Comparison of ENCODE assay signal across 7 mouse cellular contexts in genomic region chr12:99336349-99337170, GRCm38 (mm10).
DNase-seq lines count a peak whose midpoint lies in the region; ATAC-seq and TF ChIP-seq lines count a peak whose summit lies in the region.

No protein-coding gene starts in this region.

- peak; percentile 84 for ATAC-seq in heart, embryonic 14.5 days (ENCODE audit: insufficient number of reproducible peaks, insufficient read depth, low FRiP score, low read depth)
- ATAC-seq in midbrain, postnatal 0 days (ENCODE audit: low FRiP score) = no peak

- 23% methylated on average over 12 of the region's 12 CpGs for WGBS in heart, embryonic 14.5 days
- 36% methylated on average over 12 of the region's 12 CpGs for WGBS in midbrain, postnatal 0 days

- no peak overlapping the region; the same call in 1 of the 2 replicates for H3K9ac ChIP-seq in heart, embryonic 14.5 days (ENCODE audit: low read length)
- H3K9ac ChIP-seq in midbrain, postnatal 0 days (replicated peaks; ENCODE audit: low read length, poor library complexity, severe bottlenecking) = no peak overlapping the region

- TF ChIP-seq CTCF in midbrain, postnatal 0 days (IDR thresholded peaks at IDR 0.05) = no peak

- H3K36me3 ChIP-seq in heart, embryonic 14.5 days (ENCODE audit: control insufficient read depth, insufficient read depth, low read length) = peaks cover 17% of the 10 kb centered on the region
- no peaks in the 10 kb centered on the region; the same call in 1 of the 2 replicates for H3K36me3 ChIP-seq in midbrain, postnatal 0 days (ENCODE audit: insufficient read depth, low read length)

- H3K27ac ChIP-seq in heart, embryonic 14.5 days (replicated peaks in 1 of 2; ENCODE audit: control insufficient read depth in 1 of 2, insufficient read depth in 1 of 2, low read depth in 2 of 2, low read length in 2 of 2) = peak overlapping the region; percentile 71 to 84
- H3K27ac ChIP-seq in midbrain, postnatal 0 days (ENCODE audit: low read depth, low read length) = no peak overlapping the region

- H3K9me3 ChIP-seq in heart, embryonic 14.5 days (ENCODE audit: control insufficient read depth, low read length) = no peaks in the 10 kb centered on the region
- H3K9me3 ChIP-seq in midbrain, postnatal 0 days (ENCODE audit: low read length) = no peaks in the 10 kb centered on the region

- peak; percentile 75 for DNase-seq in NIH3T3 (ENCODE audit: low read depth)
- DNase-seq in adrenal gland, postnatal 25 days = peak; percentile 63
- DNase-seq in fibroblast of lung, adult 2 months (ENCODE audit: low read depth) = peak; percentile 83
- DNase-seq in kidney, postnatal 10 days = peak; percentile 71
- DNase-seq in midbrain, postnatal 0 days (ENCODE audit: low spot score) = peak; percentile 80
- DNase-seq in thymus, postnatal 10 days (ENCODE audit: low spot score in 2 of 2) = no peak

- H3K4me2 ChIP-seq in heart, embryonic 14.5 days (ENCODE audit: low read length) = peak overlapping the region; percentile 34
- H3K4me2 ChIP-seq in midbrain, postnatal 0 days (ENCODE audit: low read depth, low read length, poor library complexity, severe bottlenecking) = no peak overlapping the region

- H3K27me3 ChIP-seq in heart, embryonic 14.5 days (ENCODE audit: control insufficient read depth, insufficient read depth, low read length) = no peaks in the 10 kb centered on the region
- no peaks in the 10 kb centered on the region for H3K27me3 ChIP-seq in midbrain, postnatal 0 days (ENCODE audit: insufficient read depth, low read length)

- peaks cover 36 to 57% of the 10 kb centered on the region in 2 experiments for H3K4me1 ChIP-seq in heart, embryonic 14.5 days (ENCODE audit: control insufficient read depth in 2 of 2, insufficient read depth in 2 of 2, low read length in 2 of 2)
- H3K4me1 ChIP-seq in midbrain, postnatal 0 days (ENCODE audit: insufficient read depth, low read length) = peaks cover 25% of the 10 kb centered on the region

- H3K4me3 ChIP-seq in heart, embryonic 14.5 days (ENCODE audit: control insufficient read depth in 1 of 2, insufficient read depth in 1 of 2, low read depth in 1 of 2, low read length in 2 of 2) = no peak overlapping the region
- no peak overlapping the region for H3K4me3 ChIP-seq in midbrain, postnatal 0 days (ENCODE audit: low read depth, low read length)

Comparison
In these comparisons a context has a peak if more than half of its experiments do, and no peak if none do; other contexts are left out.
1. DNase-seq: peak in NIH3T3 (single experiment), adrenal gland, postnatal 25 days (single experiment), fibroblast of lung, adult 2 months (single experiment), kidney, postnatal 10 days (single experiment) and midbrain, postnatal 0 days (single experiment); none in thymus, postnatal 10 days (0 of 2).